Mouse (Mus musculus): ENCODE results near the gene Irf2bp1.
A peak's percentile ranks its signal among the peaks of the same experiment; 100 is the strongest.

Gene Irf2bp1

DNA sequence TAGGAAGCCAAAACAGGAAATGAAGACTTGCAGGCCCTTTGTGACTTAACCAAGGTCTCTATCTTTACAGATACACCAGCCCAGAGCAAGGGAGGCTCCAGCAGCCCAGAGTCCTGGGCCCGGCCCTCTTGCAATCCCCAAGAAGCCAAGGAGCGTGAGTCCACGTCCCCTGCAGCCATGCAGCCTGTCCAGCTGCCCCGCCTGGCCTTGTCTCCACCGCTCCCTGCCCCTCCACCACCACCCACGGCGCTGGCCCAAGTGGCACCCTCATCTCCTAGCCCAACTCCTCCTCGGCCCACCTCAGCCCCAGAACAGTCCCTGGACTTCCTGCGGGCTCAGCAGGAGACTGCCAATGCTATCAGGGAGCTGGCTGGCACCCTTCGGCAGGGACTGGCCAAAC lies 3.4 kb upstream of the Irf2bp1 start:
- no peak for DNase-seq (ENCODE audit: inconsistent ontology term)

DNA sequence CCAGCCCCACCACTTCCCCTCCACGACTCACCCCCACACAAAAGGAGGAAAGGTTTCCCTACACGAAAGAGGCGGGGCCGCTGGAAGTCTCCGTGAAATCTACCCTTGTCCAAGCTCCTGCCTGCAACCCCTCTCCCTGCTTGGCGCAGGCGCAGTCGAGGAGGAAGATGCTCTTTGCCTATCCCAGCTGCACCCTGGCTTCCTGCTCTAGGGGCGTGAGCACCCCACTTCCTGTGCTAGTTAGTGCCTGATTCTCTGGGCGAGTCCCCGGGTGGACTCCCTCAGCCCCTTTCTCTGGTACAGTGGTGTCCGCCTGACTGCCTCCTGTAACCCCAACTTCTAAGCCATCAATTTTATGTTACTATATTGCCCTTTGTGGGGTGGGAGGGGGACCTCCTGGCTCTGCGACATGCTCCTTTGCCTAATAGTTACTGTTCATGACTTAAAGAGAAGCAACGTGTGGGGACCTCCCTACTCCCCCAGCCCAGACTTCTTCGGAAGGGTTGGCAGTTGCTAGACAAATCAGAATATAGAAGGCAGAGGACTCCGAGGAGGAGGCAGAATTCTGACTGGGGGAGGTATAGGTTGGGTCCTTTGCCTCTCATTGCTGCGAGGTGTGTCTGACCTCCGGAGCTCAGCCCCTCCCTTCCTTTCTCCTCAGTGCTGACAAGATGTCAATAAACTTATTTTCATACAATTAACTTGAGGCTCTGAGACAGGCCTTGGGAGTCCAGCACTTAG lies 2.6 kb upstream of the Irf2bp1 start:
- no peak for DNase-seq (ENCODE audit: inconsistent ontology term)

DNA sequence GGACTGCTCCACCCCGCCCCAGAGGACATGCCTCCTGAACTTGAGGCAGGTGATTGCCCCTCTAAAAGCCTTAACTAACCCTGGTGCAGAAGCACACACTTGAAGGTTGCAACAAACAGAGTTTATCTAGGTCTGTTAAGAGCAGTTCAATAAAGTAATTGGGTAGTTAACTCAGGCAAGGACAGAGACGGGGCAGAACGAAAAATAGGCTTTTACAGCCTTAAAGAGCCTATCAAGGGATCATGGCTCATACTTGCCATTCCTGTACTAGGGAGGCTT lies 2.1 kb upstream of the Irf2bp1 start:
- no peak for DNase-seq (ENCODE audit: inconsistent ontology term)

DNA sequence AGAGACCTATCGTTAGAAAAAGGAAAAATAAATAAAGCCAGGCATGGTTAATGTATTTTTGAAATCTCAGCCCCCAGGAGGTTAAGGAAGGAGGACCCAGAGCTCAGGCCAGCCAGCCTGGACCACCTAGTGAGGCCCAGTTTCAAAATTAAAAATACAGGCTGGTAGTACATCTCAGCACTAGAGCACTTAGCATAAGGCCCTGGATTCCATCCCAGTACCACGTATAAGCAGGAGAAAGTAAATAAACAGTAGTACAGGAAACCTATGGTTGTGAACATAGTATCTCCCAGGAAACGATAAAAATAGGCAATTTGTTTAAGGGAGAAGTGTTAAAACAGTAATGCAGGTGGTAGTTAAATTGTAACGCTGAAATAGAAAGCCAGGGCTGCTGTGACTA lies 1.7 kb upstream of the Irf2bp1 start:
- DNase-seq (ENCODE audit: inconsistent ontology term), result no peak

DNA sequence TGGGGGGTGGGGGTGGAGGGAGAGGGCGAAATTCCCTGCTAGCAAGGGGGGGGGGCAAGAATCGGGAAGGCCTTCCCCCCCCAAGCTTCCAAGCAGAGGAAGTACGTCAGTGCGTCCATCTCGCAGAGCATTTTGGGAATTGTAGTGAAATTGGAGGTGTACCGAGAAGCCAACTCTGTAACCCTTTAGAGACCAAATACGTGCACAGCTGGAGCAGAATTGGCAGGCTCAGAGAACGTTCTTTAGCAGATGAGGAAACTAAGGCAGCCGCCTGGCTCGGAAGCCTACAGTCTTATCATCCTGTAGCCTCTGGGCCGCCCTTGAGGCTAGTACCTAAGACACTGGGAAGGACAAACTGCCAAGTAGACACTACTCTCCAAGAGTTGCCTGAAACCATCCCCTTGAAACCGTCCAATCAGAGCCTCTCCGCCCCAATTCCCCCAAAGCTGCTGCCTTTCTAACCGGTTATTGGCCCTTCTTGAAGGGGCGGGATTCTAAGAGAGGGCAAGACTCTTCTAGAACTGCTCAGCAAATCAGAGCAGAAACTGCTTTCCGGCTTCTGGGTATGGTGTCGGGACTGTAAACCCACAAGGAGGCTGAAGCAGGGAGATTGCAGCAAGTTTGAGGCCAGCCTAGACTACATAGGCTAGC lies 871 bp upstream of the Irf2bp1 start:
- peak; percentile 89 for DNase-seq (ENCODE audit: inconsistent ontology term)

DNA sequence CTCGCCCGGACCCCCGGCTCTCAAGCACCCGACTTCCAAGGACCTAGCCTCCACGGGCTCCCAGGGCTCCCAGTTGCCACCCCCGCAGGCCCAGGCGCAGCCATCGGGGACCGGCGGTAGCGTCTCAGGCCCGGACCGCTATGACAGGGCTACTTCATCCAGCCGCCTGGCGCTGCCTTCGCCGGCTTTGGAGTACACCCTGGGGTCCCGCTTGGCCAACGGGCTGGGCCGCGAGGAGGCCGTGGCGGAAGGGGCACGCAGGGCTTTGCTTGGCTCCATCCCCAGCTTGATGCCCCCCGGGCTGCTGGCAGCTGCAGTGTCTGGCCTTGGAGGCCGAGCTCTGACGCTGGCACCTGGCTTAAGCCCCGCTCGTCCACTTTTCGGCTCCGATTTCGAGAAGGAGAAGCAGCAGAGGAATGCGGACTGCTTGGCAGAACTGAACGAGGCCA lies 811 bp downstream of the Irf2bp1 start:
- DNase-seq (ENCODE audit: inconsistent ontology term), result peak; percentile 72

DNA sequence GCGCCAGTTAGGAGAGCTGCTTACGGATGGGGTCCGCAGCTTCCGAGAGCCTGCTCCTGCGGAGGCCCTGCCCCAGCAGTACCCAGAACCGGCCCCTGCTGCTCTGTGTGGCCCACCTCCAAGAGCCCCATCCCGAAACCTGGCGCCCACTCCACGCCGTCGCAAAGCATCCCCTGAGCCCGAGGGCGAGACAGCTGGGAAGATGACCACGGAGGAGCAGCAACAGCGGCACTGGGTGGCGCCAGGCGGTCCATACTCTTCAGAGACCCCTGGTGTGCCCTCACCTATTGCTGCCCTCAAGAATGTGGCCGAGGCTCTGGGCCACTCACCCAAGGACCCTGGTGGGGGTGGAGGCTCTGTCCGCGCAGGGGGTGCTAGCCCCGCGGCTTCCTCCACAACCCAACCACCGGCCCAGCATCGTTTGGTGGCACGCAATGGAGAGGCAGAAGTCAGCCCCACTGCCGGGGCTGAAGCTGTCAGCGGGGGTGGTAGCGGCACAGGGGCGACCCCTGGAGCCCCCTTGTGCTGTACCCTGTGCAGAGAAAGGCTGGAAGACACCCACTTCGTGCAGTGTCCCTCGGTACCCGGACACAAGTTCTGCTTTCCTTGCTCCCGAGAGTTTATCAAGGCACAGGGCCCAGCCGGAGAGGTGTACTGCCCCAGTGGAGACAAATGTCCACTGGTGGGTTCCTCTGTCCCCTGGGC lies 1.7 kb downstream of the Irf2bp1 start:
- DNase-seq (ENCODE audit: inconsistent ontology term), result no peak

DNA sequence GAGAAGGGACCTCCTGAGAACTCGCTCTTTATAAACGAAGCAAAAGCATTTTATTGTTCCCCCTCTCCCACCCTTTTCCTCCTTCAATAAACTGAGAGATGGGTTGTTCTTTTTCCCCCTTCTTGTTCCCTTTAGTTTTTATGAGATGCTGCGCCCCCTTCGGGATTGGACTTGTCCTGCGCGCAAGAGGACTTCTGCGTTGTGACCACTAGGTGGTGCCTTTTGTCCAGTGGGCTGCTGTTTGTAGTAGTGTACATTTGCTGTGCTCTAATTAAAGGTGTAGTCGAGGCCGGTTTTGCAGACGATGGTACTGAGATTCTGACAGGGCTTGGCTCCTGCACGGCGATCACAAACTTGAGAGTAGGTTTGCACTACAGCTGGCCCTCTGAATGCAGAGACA lies 2.6 kb downstream of the Irf2bp1 start:
- DNase-seq (ENCODE audit: inconsistent ontology term), result peak; percentile 67

DNA sequence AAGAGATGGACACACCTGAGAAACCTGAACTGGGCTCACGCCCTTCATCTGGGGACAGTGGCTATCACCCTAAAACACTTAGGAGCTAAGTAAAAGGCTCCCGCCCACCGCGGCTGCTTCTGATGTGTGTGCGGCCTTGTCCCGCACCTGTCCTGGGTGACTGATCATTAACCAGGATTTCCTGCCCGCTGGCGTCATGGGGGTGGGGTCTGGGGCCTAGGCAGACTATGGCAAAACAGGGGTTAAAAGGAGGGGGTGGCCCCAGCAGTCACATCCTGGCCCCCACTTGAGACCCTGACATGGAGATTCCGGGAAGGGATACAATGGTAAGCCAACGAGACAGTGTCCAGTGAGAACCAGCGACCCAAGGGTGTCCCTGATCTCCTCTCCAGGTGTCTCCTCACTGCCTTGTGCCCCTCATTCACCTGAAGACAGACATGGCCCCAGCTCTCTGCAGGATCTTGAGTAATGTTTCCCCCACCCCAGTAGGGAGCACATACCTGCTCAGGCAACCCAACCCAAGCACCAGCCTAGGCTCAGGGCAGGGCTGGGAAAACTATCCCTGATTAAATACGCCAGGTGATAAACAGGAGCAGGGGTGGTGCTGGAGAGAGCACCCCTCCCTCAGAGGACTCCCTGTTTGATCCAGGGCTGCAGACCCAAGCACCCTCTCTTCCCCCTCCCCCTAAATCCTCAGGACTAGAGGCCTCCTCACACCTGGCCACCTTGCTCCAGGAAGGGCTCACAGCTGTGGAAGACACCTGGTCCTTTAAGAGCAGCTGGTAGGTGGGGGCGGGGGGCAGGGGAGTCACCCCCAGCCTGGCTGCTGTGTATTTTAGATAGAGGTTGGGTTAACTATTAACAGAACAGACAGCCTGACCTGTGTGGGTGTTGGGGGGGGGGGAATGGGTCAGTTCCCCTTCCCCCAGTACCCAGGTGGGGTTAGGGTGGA lies 3.5 kb downstream of the Irf2bp1 start:
- DNase-seq (ENCODE audit: inconsistent ontology term), result no peak

DNA sequence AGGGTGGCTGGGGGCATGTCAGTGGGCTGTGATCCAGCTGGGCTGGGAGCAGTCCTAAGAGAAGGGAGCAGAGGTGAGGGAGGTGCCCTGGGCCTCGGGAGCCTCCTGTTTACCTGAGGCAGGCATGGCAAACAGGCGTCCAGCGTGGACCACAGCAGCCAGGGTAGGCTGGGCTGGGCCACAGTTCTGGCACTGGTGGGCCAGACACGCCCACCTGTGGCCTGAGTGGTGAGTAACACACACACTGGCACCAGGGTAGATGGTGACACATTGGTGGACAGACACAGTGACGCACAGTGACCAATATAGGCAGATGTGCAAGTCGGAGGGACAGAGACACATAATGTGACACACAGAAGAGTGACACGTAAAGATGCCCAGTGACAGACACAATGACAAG lies 6.7 kb downstream of the Irf2bp1 start:
- DNase-seq (ENCODE audit: inconsistent ontology term), result no peak

DNA sequence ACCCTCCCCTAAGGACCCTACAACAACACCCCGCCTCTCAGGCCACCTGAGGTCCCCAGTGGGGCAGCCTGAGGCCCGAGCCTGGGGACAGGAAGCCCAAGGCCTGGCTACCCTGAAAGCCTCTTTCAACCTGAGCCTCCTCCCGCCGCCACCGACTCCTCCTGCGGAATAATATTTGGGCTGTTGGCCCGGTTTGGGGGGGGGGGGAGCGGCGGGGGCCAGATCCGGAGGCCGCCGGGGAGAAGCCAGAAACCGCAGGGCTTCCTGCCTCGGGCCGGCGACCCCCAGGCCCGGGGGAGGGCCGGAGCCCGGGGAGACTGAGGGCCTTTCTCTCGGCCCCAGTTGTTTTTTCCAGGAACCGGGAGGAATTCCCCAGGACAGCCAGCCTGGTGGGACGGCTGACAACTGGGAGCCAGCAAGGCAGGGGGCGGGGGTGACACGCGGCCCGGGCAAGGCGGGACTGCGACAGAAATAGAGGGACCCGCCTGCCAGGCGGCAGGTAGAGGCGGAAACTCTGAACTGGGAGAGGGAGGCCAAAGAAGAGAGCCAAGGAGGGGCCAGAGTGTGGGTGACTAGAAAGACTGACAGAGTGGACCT lies 8.3 kb downstream of the Irf2bp1 start:
- peak; percentile 60 for DNase-seq (ENCODE audit: inconsistent ontology term)

DNA sequence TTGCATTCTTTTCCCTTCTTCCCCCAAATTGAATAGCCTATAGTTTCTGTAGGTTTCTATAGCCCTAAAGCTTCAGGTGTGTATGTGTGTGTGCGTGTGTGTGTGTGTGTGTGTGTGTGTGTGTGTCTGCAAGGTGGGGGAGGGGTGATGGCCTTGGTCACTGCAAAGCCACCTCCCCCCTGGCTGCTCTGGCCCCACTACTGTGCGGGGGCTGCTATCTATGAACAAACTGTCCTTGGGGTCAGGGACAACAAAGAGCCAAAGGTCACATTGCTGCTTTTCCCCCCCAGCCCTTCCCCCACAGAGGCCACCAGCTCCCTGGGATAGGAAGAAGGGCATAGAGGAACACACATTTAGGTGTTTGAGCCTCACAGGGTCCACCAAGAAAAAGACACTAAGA lies 9.0 kb downstream of the Irf2bp1 start:
- DNase-seq (ENCODE audit: inconsistent ontology term), result no peak

DNA sequence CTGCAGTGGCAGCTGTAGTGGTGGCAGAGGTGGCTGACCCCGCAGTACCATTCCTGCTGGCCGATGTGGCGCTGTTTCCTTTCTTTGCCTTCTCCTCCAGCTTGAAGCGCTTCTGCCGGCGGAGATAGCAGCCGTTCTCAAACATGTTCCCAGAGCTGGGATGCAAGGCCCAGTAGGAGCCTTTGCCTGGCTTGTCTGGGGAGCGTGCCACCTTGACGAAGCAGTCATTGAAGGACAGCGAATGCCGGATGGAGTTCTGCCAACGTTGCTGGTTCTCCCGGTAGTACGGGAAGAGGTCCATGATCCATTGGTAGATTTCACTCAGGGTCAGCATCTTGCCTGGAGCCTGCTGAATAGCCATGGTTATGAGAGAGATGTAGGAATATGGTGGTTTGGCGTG lies 10.6 kb downstream of the Irf2bp1 start:
- DNase-seq (ENCODE audit: inconsistent ontology term), result no peak

DNA sequence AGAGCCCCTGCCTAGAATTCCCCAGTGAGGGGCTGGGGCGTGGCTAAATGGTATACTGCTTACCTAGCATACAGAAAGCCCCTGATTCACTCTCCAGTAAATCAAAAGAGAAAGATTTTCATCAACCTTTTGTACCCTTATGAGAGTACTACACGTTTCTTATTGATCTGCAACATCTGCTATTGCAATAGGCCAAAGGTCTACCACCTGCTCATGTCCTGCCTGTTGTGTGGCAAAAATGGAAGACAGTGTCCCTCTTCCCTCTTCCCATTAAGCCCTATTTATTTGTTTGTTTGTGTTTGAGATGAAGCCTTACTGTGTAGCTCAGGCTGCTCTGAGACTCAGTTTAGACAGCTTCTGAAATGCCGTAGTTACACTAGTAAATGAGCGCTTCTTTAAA lies 12.2 kb downstream of the Irf2bp1 start:
- DNase-seq (ENCODE audit: inconsistent ontology term), result no peak

DNA sequence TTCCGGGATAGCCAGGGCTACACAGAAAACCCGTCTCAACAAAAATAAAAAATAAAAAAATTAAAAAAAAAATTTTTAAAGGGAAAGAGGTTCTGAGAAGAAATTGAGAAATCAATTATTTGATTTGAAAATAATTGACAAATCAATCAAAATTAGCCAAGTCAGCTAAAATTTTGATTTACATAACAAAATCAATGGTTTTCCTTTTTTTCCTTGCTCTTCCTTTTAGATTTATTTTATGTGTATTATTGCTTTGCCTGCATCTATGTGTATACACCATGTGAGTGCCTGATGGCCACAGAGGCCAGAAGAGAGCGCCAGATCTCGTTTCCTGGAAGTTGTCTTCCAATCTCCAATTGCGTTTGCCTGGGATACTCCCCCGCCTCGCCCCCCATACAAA lies 14.1 kb downstream of the Irf2bp1 start:
- DNase-seq (ENCODE audit: inconsistent ontology term), result no peak

DNA sequence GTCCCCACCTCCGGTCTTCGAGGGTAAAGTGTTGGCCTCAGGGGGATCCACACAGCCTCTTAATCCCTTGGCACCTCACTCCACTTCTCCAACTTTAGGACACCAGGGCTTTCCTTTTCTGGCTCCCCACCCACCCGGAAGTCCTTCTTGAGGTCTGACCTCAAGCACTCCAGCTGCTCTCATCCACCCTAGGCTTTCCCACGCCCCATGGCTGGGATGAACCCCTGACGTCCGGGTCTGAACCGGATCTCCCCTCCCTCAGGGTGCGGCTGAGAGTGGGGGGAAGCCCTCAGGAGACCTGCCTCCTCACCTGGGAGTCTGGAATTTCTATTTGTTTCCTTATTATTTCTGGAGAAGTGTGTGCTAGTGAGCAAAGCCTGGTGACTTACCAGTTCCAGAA lies 17.2 kb downstream of the Irf2bp1 start:
- DNase-seq (ENCODE audit: inconsistent ontology term), result no peak

DNA sequence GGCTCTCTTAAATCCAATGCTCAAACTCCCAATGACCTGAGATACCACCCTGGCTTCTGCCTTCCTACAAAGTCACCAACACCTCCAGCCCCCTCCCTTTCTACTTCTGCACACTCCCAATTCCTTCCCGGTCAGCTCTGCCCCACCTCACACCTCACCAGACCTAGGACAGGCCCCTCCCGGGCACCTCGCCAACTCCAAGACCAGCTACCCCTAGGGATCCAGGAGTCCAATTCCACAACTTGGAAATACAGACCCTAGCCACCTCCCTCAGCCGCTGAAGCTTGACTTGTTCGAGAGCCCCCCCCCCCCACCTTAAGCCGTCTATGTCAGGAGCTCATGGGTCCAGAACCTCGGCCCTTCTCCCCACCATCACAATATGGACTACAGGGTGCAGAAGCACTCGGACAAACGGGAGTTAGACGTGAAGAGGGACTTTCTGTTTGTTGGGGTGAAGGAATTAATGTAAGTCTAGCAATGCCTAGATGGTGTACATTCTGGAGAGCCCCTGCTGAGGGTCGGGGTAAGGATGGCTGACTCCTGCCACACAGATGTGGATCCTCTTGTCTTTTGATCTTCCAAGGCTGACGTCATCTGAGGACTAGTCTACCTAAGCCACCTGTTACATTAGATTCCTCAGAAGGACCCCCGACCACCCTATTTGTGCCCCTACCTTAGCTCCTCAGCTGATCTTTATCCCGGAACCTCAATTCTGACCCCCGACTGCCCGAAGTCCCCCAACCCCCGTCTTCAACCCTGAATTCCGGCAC lies 18.5 kb downstream of the Irf2bp1 start:
- no peak for DNase-seq (ENCODE audit: inconsistent ontology term)

DNA sequence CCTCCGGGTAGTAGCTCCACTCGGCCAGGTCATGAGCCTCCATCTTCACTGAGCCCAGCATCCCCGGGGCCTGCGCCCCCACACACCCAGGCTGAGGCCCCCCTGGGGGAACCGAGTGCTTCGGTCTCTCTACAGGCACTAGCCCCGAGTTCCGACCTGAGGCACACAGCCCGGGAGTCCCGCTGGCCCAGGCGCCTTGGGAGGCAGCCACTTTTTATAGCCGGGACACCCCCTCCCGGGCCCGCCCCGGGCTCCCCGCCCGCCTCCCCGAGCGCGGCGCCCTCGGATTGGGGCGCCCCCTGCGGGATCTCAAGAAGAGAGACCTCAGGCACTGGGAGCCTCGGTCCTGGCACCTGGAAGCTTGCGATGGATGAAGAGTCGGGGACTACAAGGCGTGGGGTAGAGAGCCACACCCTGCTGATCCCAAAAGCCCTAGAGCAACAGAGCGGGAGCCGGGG lies 19.5 kb downstream of the Irf2bp1 start, which contains the start of gene Foxa3:
TSS of gene Foxa3 (minus strand) at position 182 of the 458 bp plus-strand sequence.
- DNase-seq (ENCODE audit: inconsistent ontology term), result peak; percentile 51

DNA sequence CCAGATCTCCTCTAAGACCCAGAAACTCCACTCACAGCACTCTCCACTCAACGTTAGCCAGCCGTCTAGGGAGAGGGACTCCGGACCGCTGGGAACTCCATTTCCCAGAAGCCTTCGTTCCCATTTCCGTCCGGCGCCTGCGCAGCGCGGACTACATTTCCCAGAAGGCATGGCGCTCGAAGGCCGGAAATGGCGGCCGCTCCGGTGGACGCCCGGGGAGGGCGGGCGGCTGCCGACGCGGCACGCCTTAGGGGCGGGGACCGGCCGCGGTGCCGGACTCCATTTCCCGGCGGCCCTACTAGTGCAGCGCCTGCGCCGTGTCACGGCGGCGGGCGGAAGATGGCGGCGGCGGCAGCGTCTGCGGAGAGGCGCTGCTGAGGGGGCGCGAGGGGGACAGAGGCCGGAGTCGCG lies 20.3 kb downstream of the Irf2bp1 start, which contains the start of gene Sympk:
TSS of gene Sympk (plus strand) at position 282 of the 411 bp plus-strand sequence.
- DNase-seq (ENCODE audit: inconsistent ontology term), result peak; percentile 97

DNA sequence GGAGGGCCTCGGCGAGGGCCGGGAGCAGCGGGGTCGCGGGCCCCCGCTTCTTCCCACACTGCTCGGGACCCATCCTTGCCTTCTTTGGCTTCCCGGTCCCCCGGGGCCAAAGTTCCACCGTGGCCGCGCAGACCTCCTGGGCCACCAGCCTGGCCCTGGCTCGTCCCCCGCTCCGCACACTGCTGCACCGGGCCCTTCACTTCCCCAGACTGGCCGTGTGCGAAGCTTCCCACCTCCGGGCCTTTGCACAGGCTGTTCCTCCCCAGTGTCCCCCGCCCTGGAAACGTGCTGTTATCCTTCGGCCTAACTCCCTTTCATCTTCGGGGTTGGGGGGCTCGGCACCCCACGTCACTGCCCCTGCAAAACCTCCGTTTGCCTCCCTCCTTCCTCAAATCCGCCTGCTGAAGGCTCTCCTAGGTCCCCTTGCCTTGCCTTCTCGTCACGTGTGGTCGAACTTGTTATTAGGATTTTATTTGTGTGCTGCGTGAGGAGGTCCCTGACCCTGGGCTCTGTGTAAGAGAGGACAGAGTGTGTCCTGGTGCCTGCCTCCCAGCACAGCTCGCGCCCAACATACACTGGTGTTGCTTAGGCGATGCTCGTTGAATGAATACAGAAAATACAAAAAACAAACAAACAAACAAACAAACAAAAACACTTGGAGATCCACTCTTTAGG lies 20.9 kb downstream of the Irf2bp1 start:
- peak; percentile 35 for DNase-seq (ENCODE audit: inconsistent ontology term)
